Mouse (Mus musculus) midbrain, embryonic 13.5 days (tissue): ENCODE data around the gene Prickle4. TPM values are rescaled to one million over a fixed set of nuclear protein-coding genes. Genes with fewer than 3 reads are reported as not detected.
A peak's percentile ranks its signal among the peaks of the same experiment; 100 is the strongest.

ENCODE experiments used
- ATAC-seq: fragments of 200-750 bp; cut with Nextera tagmentation; 2 replicates; pipeline ENCODE4 v1.8.0; 2017; ENCODE audit warnings: mild to moderate bottlenecking, moderate TSS enrichment, moderate library complexity
- H3K27ac ChIP-seq: fragments of 300-500 bp; sonication (generic); 2 replicates; pipeline ENCODE4 v1.5.1; 2015; ENCODE audit warnings: inconsistent platforms, mild to moderate bottlenecking, moderate library complexity
- H3K27me3 ChIP-seq: fragments of 300-500 bp; sonication (generic); 2 replicates; pipeline ENCODE4 v1.6.1; 2015; ENCODE audit warnings: mild to moderate bottlenecking, inconsistent platforms
- H3K36me3 ChIP-seq: fragments of 300-500 bp; sonication (generic); 2 replicates; pipeline ENCODE4 v1.6.1; 2015; ENCODE audit warnings: mild to moderate bottlenecking, inconsistent platforms
- H3K4me1 ChIP-seq: fragments of 300-500 bp; sonication (generic); replicated peaks from 2 replicates; pipeline ENCODE4 v1.6.1; 2015; ENCODE audit warnings: inconsistent platforms
- H3K4me2 ChIP-seq: fragments of 300-500 bp; sonication (generic); replicated peaks from 2 replicates; pipeline ENCODE4 v1.6.1; 2015; ENCODE audit warnings: moderate library complexity, mild to moderate bottlenecking, inconsistent platforms
- H3K4me3 ChIP-seq: fragments of 300-500 bp; sonication (generic); replicated peaks from 2 replicates; pipeline ENCODE4 v1.5.1; 2015; ENCODE audit warnings: mild to moderate bottlenecking, inconsistent platforms
- H3K9ac ChIP-seq: fragments of 300-500 bp; sonication (generic); replicated peaks from 2 replicates; pipeline ENCODE4 v1.6.1; 2015; ENCODE audit warnings: mild to moderate bottlenecking, inconsistent platforms
- H3K9me3 ChIP-seq: fragments of 300-500 bp; sonication (generic); 2 replicates; pipeline ENCODE4 v1.6.1; 2016; ENCODE audit warnings: mild to moderate bottlenecking, inconsistent platforms
- WGBS: fragments of 180-500 bp; shearing (Covaris S2); methylation state at CpG from one replicate; pipeline ENCODE4 v1.1.7; 2015; 5-methylcytosine and 5-hydroxymethylcytosine counted together
- polyA plus RNA-seq: library from polyadenylated mRNA; unstranded; fragments of >200 nt; fragmentation: Nextera tagmentation; extraction: Ambion mirVana; gene quantifications from 2 replicates; pipeline ENCODE4 v1.2.1, GENCODE M21; 2015

Gene Prickle4
- polyA plus RNA-seq, 1 experiment from 2014 or later, result 1.0 TPM

DNA sequence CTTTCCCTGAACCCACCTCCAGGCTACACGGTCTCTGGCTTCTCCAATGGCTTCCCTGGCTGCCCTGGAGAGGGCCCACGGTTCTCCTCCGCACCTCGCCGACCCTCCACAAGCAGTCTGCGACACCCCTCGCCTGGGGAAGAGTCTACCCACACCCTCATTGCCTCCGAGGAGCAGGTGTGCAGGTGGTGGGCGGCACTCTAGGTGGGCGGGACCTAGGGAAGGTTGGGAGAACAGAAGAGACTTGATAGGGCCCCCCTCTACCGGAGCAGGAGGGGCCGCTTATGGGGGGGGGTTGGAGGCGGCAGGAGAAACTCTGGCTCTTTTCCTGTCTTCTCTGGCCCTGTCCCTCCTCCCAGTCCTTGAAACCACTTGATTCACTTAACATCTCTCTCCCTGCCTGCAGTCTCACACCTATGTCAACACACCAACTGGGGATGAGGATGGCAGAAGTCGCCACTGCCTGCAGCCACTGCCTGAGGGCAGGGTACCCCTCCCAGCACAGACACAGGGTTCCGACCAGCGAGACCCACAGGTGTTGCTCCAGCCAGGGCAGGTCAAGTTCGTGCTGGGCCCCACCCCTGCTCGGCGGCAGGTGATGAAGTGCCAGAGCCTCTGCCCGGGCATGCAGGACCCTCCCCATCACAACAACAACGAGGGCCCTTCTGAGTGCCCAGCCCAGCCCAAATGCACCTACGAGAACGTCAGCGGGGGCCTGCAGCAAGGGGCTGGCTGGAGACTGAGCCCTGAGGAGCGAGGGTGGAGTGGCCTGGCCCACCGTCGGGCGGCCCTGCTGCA, 8.2 kb upstream of the Prickle4 start:
- Histone ChIP-seq H3K27ac (no peak overlapping the region), H3K4me1 (no peaks in the 10 kb centered on the region), H3K9ac (no peak overlapping the region), H3K4me3 (no peak overlapping the region), H3K4me2 (no peak overlapping the region), H3K9me3 (no peaks in the 10 kb centered on the region), H3K36me3 (peaks cover 55% of the 10 kb centered on the region), H3K27me3 (peaks cover 8% of the 10 kb centered on the region; the same call in 1 of the 2 replicates)
- ATAC-seq, result peak; percentile 15; the same call in 1 of the 2 replicates
- WGBS, result 49% methylated on average over 28 of the region's 28 CpGs

GRCm38 (mm10) chr17:47701793-47702192, 7.3 kb upstream of the Prickle4 start:
- no peak overlapping the region for H3K9ac ChIP-seq
- no peaks in the 10 kb centered on the region for H3K4me1 ChIP-seq
- no peak overlapping the region for H3K27ac ChIP-seq
- H3K9me3 ChIP-seq, result no peaks in the 10 kb centered on the region
- no peak overlapping the region for H3K4me3 ChIP-seq
- 85% methylated on average over 9 of the region's 9 CpGs for WGBS
- peaks cover 8% of the 10 kb centered on the region; the same call in 1 of the 2 replicates for H3K27me3 ChIP-seq
- no peak overlapping the region for H3K4me2 ChIP-seq
- no peak for ATAC-seq
- peaks cover 55% of the 10 kb centered on the region for H3K36me3 ChIP-seq

GRCm38 (mm10) chr17:47699055-47699454, 4.5 kb upstream of the Prickle4 start:
- Histone ChIP-seq H3K4me1 (peaks cover 12% of the 10 kb centered on the region), H3K9me3 (no peaks in the 10 kb centered on the region), H3K4me2 (no peak overlapping the region), H3K4me3 (no peak overlapping the region), H3K27ac (no peak overlapping the region), H3K36me3 (peaks cover 49% of the 10 kb centered on the region), H3K9ac (no peak overlapping the region), H3K27me3 (peaks cover 8% of the 10 kb centered on the region; the same call in 1 of the 2 replicates)
- no peak for ATAC-seq
- 83% methylated on average over 2 of the region's 2 CpGs for WGBS

DNA sequence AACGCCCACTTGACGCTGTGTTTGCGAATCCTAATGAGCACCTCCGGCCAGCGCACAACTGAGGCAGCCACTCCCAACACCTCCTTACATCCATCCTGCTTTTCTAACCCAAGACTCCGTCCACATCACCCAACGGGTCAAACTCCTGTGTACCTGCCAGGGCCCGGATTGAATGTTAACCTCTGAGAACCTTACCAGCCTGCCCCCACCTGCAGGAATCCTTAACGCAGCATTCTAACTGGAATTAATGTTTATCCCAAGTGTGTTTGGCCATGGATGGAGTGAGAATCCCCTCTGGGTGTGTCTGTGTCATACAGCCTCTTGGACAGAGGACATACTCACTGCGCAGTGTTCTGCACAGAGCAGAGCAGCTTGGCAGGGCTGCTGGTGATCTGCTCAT, 3.6 kb upstream of the Prickle4 start:
- Histone ChIP-seq H3K4me3 (no peak overlapping the region), H3K27ac (no peak overlapping the region), H3K27me3 (peaks cover 11% of the 10 kb centered on the region), H3K4me2 (no peak overlapping the region), H3K4me1 (peaks cover 17% of the 10 kb centered on the region), H3K36me3 (peaks cover 40% of the 10 kb centered on the region), H3K9me3 (no peaks in the 10 kb centered on the region), H3K9ac (no peak overlapping the region; the same call in 1 of the 2 replicates)
- no peak for ATAC-seq
- 90% methylated on average over 10 of the region's 10 CpGs for WGBS

- no peak for ATAC-seq
- Histone ChIP-seq H3K9me3 (no peaks in the 10 kb centered on the region), H3K9ac (peak overlapping the region; percentile 89), H3K27ac (peak overlapping the region; percentile 67), H3K4me3 (peak overlapping the region; percentile 74), H3K27me3 (peaks cover 8% of the 10 kb centered on the region), H3K4me2 (peak overlapping the region; percentile 64), H3K4me1 (peaks cover 17% of the 10 kb centered on the region), H3K36me3 (peaks cover 12% of the 10 kb centered on the region)
- WGBS, result 0% methylated on average over 22 of the region's 23 CpGs
Measured at GRCm38 (mm10) chr17:47695337-47695710, 788 bp upstream of the Prickle4 start.

DNA sequence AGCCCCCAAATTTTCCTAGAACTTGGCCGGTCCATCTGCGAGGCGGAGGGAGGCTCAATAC, 264 bp downstream of the Prickle4 start, which contains the start of gene Gm21981:
Gm21981 (minus strand) TSS at position 14 of the 61 bp plus-strand sequence.
- Histone ChIP-seq H3K4me2 (peak within 1 kb of the TSS; percentile 64), H3K27ac (peak within 1 kb of the TSS; percentile 67), H3K4me1 (peaks cover 24% of the 10 kb centered on the region), H3K36me3 (peaks cover 1% of the 10 kb centered on the region; the same call in 1 of the 2 replicates), H3K9me3 (no peaks in the 10 kb centered on the region), H3K9ac (peak within 1 kb of the TSS; percentile 89), H3K27me3 (peaks cover 8% of the 10 kb centered on the region), H3K4me3 (peak within 1 kb of the TSS; percentile 74)
- WGBS, result 4% methylated on average over 3 of the region's 3 CpGs
- no peak for ATAC-seq

- no peak; the same call in 1 of the 2 replicates for ATAC-seq
- no peaks in the 10 kb centered on the region for H3K36me3 ChIP-seq
- H3K27me3 ChIP-seq, result peaks cover 8% of the 10 kb centered on the region
- H3K4me1 ChIP-seq, result peaks cover 27% of the 10 kb centered on the region
- WGBS, result 31% methylated on average over 13 of the region's 13 CpGs
- H3K27ac ChIP-seq, result peak overlapping the region; percentile 67
- H3K9ac ChIP-seq, result peak overlapping the region; percentile 89
- H3K4me3 ChIP-seq, result peak overlapping the region; percentile 74
- peak overlapping the region; percentile 64 for H3K4me2 ChIP-seq
- no peaks in the 10 kb centered on the region for H3K9me3 ChIP-seq
Measured at GRCm38 (mm10) chr17:47693671-47694441, 680 bp downstream of the Prickle4 start.

- no peak overlapping the region for H3K4me3 ChIP-seq
- peaks cover 8% of the 10 kb centered on the region for H3K27me3 ChIP-seq
- H3K4me1 ChIP-seq, result peaks cover 35% of the 10 kb centered on the region
- no peak overlapping the region for H3K9ac ChIP-seq
- no peak overlapping the region for H3K4me2 ChIP-seq
- H3K9me3 ChIP-seq, result no peaks in the 10 kb centered on the region
- 88% methylated on average over 3 of the region's 3 CpGs for WGBS
- ATAC-seq, result no peak
- H3K27ac ChIP-seq, result no peak overlapping the region
- H3K36me3 ChIP-seq, result no peaks in the 10 kb centered on the region
Measured at GRCm38 (mm10) chr17:47691650-47692049, 2.9 kb downstream of the Prickle4 start.

- Histone ChIP-seq H3K27ac (no peak overlapping the region), H3K9me3 (no peaks in the 10 kb centered on the region), H3K9ac (0 out of 2 replicates have a peak overlapping the region, but pooled peaks have one; percentile 11), H3K27me3 (peaks cover 8% of the 10 kb centered on the region), H3K4me3 (peak overlapping the region; percentile 84), H3K36me3 (peaks cover 5% of the 10 kb centered on the region; the same call in 1 of the 2 replicates), H3K4me1 (peaks cover 30% of the 10 kb centered on the region), H3K4me2 (peak overlapping the region; percentile 95)
- WGBS, result 86% methylated on average over 6 of the region's 8 CpGs
- no peak for ATAC-seq
Measured at GRCm38 (mm10) chr17:47689894-47690293, 4.6 kb downstream of the Prickle4 start.

GRCm38 (mm10) chr17:47688608-47689575, 5.6 kb downstream of the Prickle4 start, which contains the start of gene Frs3:
Gene Frs3, plus strand, starts transcription at chr17:47689030.
- Histone ChIP-seq H3K4me1 (peaks cover 25% of the 10 kb centered on the region), H3K36me3 (peaks cover 15% of the 10 kb centered on the region; the same call in 1 of the 2 replicates), H3K9me3 (no peaks in the 10 kb centered on the region), H3K9ac (peak within 1 kb of the TSS; percentile 87), H3K4me2 (peak within 1 kb of the TSS; percentile 95), H3K27ac (peak within 1 kb of the TSS; percentile 90), H3K27me3 (peaks cover 8% of the 10 kb centered on the region), H3K4me3 (peak within 1 kb of the TSS; percentile 84)
- peak; percentile 65 for ATAC-seq
- under 1% methylated on average over 51 of the region's 58 CpGs for WGBS

GRCm38 (mm10) chr17:47688344-47688607, 6.3 kb downstream of the Prickle4 start, which contains the start of gene Tomm6:
Gene Tomm6, minus strand, starts transcription at chr17:47688386.
- H3K9ac ChIP-seq, result peak within 1 kb of the TSS; percentile 87
- peak within 1 kb of the TSS; percentile 84 for H3K4me3 ChIP-seq
- H3K4me2 ChIP-seq, result peak within 1 kb of the TSS; percentile 95
- H3K36me3 ChIP-seq, result peaks cover 21% of the 10 kb centered on the region
- peak within 1 kb of the TSS; percentile 90 for H3K27ac ChIP-seq
- peaks cover 22% of the 10 kb centered on the region for H3K4me1 ChIP-seq
- 3% methylated on average over 9 of the region's 9 CpGs for WGBS
- no peak for ATAC-seq
- H3K9me3 ChIP-seq, result no peaks in the 10 kb centered on the region
- 0 out of 2 replicates have a peak, but pooled peaks cover 5% of the 10 kb centered on the region for H3K27me3 ChIP-seq
